Mouse (Mus musculus) left cerebral cortex, postnatal 14 days (tissue): ENCODE measurements around the gene Sucnr1. TPM values are rescaled to one million over a fixed set of nuclear protein-coding genes. Genes with fewer than 3 reads are reported as not detected.
"Not testable (repeated sequence)": the region's sequence is repeated elsewhere in the genome, so short reads cannot be mapped to it uniquely, and the experiment has no call there.

Experiments
- DNase-seq, 2 experiments: peaks; one replicate each; pipeline ENCODE4 v3.0.0; 2021 to 2022; ENCODE audit warnings: low spot score in 2 of 2, mixed read lengths in 1 of 2
- intact Hi-C: fragments of 180-260 bp; cut with DNase I; formaldehyde crosslinking; loops from one replicate; pipeline ENCODE4 v1.15.1; 2025
- long read RNA-seq, 2 experiments: library from polyadenylated mRNA; stranded (forward); transcript quantifications; one replicate each; pipeline ENCODE4 v2.0.0; 2021
- total RNA-seq, 2 experiments: library from RNA; stranded (reverse); gene quantifications; 2 replicates each; pipeline ENCODE4 v1.2.3; 2021

The Sucnr1 gene
- not detected for total RNA-seq
- long read RNA-seq, experiment 1: 0 reads
- long read RNA-seq, experiment 2: 0 reads

- intact Hi-C loops: no loop called here
- peak in 1 of 2 experiments; percentile 6 for DNase-seq
Measured at GRCm38 (mm10) chr3:60081648-60082047, at the start of gene Sucnr1. TSS of gene Sucnr1 (plus strand) at chr3:60081869.

GRCm38 (mm10) chr3:60046221-60046913 lies 35.3 kb upstream of the Sucnr1 start:
- intact Hi-C loops: no loop called here
- no peak for DNase-seq

GRCm38 (mm10) chr3:60053231-60053927 lies 28.3 kb upstream of the Sucnr1 start:
- intact Hi-C loops: loop anchor here (10.0 kb wide), 3 partner anchors 179 to 879 kb away; no protein-coding TSS in a partner anchor
- DNase-seq: no peak

GRCm38 (mm10) chr3:60053931-60054330 lies 27.7 kb upstream of the Sucnr1 start:
- intact Hi-C loops: loop anchor here (10.0 kb wide), 3 partner anchors 179 to 879 kb away; no protein-coding TSS in a partner anchor
- no peak for DNase-seq

- peak; percentile 23 to 48 for DNase-seq
- intact Hi-C loops: loop anchor here (10.0 kb wide), 3 partner anchors 182 to 882 kb away; no protein-coding TSS in a partner anchor
Measured at GRCm38 (mm10) chr3:60056451-60056850, 25.2 kb upstream of the Sucnr1 start.

- intact Hi-C loops: loop anchor here (10.0 kb wide), 3 partner anchors 182 to 882 kb away; no protein-coding TSS in a partner anchor
Measured at GRCm38 (mm10) chr3:60057070-60057808, 24.4 kb upstream of the Sucnr1 start.

GRCm38 (mm10) chr3:60057809-60058082 lies 23.9 kb upstream of the Sucnr1 start:
- intact Hi-C loops: loop anchor here (10.0 kb wide), 3 partner anchors 183 to 883 kb away; no protein-coding TSS in a partner anchor
- no peak for DNase-seq

More at GRCm38 (mm10) chr3:60057070-60057808, 24.4 kb upstream of the Sucnr1 start:
- DNase-seq: no peak

- DNase-seq: no peak
- intact Hi-C loops: no loop called here
Measured at GRCm38 (mm10) chr3:60078883-60079415, 2.7 kb upstream of the Sucnr1 start.

GRCm38 (mm10) chr3:60080572-60080971 lies 1.1 kb upstream of the Sucnr1 start:
- DNase-seq: peak; percentile 35 to 45
- intact Hi-C loops: no loop called here

GRCm38 (mm10) chr3:60082746-60083145 lies 1.1 kb downstream of the Sucnr1 start:
- intact Hi-C loops: no loop called here
- DNase-seq: no peak

- no peak for DNase-seq
- intact Hi-C loops: no loop called here
Measured at GRCm38 (mm10) chr3:60085729-60086128, 4.1 kb downstream of the Sucnr1 start.

- intact Hi-C loops: no loop called here
- DNase-seq: no peak
Measured at GRCm38 (mm10) chr3:60091321-60091720, 9.7 kb downstream of the Sucnr1 start.

- intact Hi-C loops: no loop called here
- DNase-seq: no peak
Measured at GRCm38 (mm10) chr3:60094386-60095156, 12.9 kb downstream of the Sucnr1 start.

GRCm38 (mm10) chr3:60096941-60097340 lies 15.3 kb downstream of the Sucnr1 start:
- intact Hi-C loops: no loop called here
- no peak for DNase-seq

- intact Hi-C loops: no loop called here
- DNase-seq: no peak
Measured at GRCm38 (mm10) chr3:60097485-60097884, 15.8 kb downstream of the Sucnr1 start.

GRCm38 (mm10) chr3:60098521-60098920 lies 16.9 kb downstream of the Sucnr1 start:
- DNase-seq: peak in 1 of 2 experiments; percentile 23
- intact Hi-C loops: no loop called here

GRCm38 (mm10) chr3:60104462-60105109 lies 22.9 kb downstream of the Sucnr1 start:
- intact Hi-C loops: no loop called here
- DNase-seq: no peak

- intact Hi-C loops, DNase-seq: not testable (repeated sequence)
Measured at GRCm38 (mm10) chr3:60106446-60106845, 24.8 kb downstream of the Sucnr1 start.
